Mouse (Mus musculus): ENCODE results near the gene Ush2a.

GRCm38 (mm10) chr1:188770828-188771227, 509.0 kb downstream of the Ush2a start:
- no peak for TF ChIP-seq CTCF (IDR thresholded peaks at IDR 0.05; ENCODE audit: insufficient read depth, low read length)
- TF ChIP-seq POLR2A (IDR thresholded peaks at IDR 0.05; ENCODE audit: borderline replicate concordance, extremely low read depth, low read depth, low read length) = no peak

Measured in lung, adult 2 months (tissue).